Mouse (Mus musculus): ENCODE data around the gene Dgki.

Dgki gene

GRCm38 (mm10) chr6:36842101-36842922 is 457.7 kb downstream of the Dgki start:
- no peak for DNase-seq

- DNase-seq = no peak
Measured at GRCm38 (mm10) chr6:36841701-36842100, 458.3 kb downstream of the Dgki start.

GRCm38 (mm10) chr6:36841174-36841573 is 458.8 kb downstream of the Dgki start:
- DNase-seq = no peak

GRCm38 (mm10) chr6:36838747-36839146 is 461.2 kb downstream of the Dgki start:
- no peak for DNase-seq

GRCm38 (mm10) chr6:36835351-36835750 is 464.6 kb downstream of the Dgki start:
- DNase-seq = no peak

- DNase-seq = no peak
Measured at GRCm38 (mm10) chr6:36834695-36835265, 465.2 kb downstream of the Dgki start.

- no peak for DNase-seq
Measured at GRCm38 (mm10) chr6:36832681-36833080, 467.3 kb downstream of the Dgki start.

- DNase-seq = no peak
Measured at GRCm38 (mm10) chr6:36832207-36832606, 467.8 kb downstream of the Dgki start.

GRCm38 (mm10) chr6:36830371-36830925 is 469.5 kb downstream of the Dgki start:
- DNase-seq = no peak

GRCm38 (mm10) chr6:36819784-36820050 is 480.3 kb downstream of the Dgki start:
- no peak for DNase-seq

GRCm38 (mm10) chr6:36819019-36819783 is 480.8 kb downstream of the Dgki start:
- peak; percentile 87 for DNase-seq

- DNase-seq = no peak
Measured at GRCm38 (mm10) chr6:36818281-36819018, 481.5 kb downstream of the Dgki start.

- DNase-seq = no peak
Measured at GRCm38 (mm10) chr6:36816666-36817065, 483.3 kb downstream of the Dgki start.

GRCm38 (mm10) chr6:36815992-36816391 is 484.0 kb downstream of the Dgki start:
- no peak for DNase-seq

- no peak for DNase-seq
Measured at GRCm38 (mm10) chr6:36812666-36813515, 487.1 kb downstream of the Dgki start.

GRCm38 (mm10) chr6:36810448-36810847 is 489.5 kb downstream of the Dgki start:
- DNase-seq = no peak

GRCm38 (mm10) chr6:36809747-36810285 is 490.2 kb downstream of the Dgki start, which contains the start of gene Ptn:
Gene Ptn, minus strand, starts transcription at chr6:36810220.
- DNase-seq = peak; percentile 40

- DNase-seq = peak; percentile 56
Measured at GRCm38 (mm10) chr6:36809311-36809726, 490.7 kb downstream of the Dgki start.

GRCm38 (mm10) chr6:36808306-36809058 is 491.5 kb downstream of the Dgki start:
- DNase-seq = no peak

GRCm38 (mm10) chr6:36806906-36807305 is 493.1 kb downstream of the Dgki start:
- no peak for DNase-seq

Measured in kidney, postnatal 10 days (tissue).